Mouse (Mus musculus) limb, embryonic 10.5 days (tissue): ENCODE measurements around the gene Cebpg. TPM values are rescaled to one million over a fixed set of nuclear protein-coding genes. Genes with fewer than 3 reads are reported as not detected.

Source experiments
- DNase-seq: peaks from one replicate; pipeline ENCODE4 v3.0.0-alpha.2; 2017; ENCODE audit warnings: low spot score
- H3K27ac ChIP-seq: fragments of 300-500 bp; sonication (generic); 2 replicates; pipeline ENCODE4 v1.5.1; 2016; ENCODE audit warnings: mild to moderate bottlenecking
- H3K27me3 ChIP-seq: fragments of 300-500 bp; sonication (generic); 2 replicates; pipeline ENCODE4 v1.6.1; 2016; ENCODE audit warnings: low read depth, mild to moderate bottlenecking; ENCODE audit not compliant: poor library complexity, severe bottlenecking
- H3K36me3 ChIP-seq: fragments of 300-500 bp; sonication (generic); 2 replicates; pipeline ENCODE4 v1.6.1; 2016; ENCODE audit warnings: mild to moderate bottlenecking, moderate library complexity
- H3K4me1 ChIP-seq: fragments of 300-500 bp; sonication (generic); 2 replicates; pipeline ENCODE4 v1.6.1; 2016
- H3K4me3 ChIP-seq: fragments of 300-500 bp; sonication (generic); 2 replicates; pipeline ENCODE4 v1.5.1; 2016; ENCODE audit warnings: mild to moderate bottlenecking, moderate library complexity
- H3K9me3 ChIP-seq: fragments of 300-500 bp; sonication (generic); replicated peaks from 2 replicates; pipeline ENCODE4 v1.6.1; 2016; ENCODE audit warnings: mild to moderate bottlenecking
- WGBS: fragments of 180-500 bp; shearing (Covaris S2); methylation state at CpG from one replicate; pipeline ENCODE4 v1.1.7; 2016; 5-methylcytosine and 5-hydroxymethylcytosine counted together
- polyA plus RNA-seq: library from polyadenylated mRNA; unstranded; fragments of >200 nt; fragmentation: Nextera tagmentation; extraction: Ambion mirVana; gene quantifications from 2 replicates; pipeline ENCODE4 v1.2.1, GENCODE M21; 2016

Cebpg gene
- polyA plus RNA-seq, 1 experiment from 2014 or later = 44.9 TPM

GRCm38 (mm10) chr7:35043266-35043817 lies 13.0 kb downstream of the Cebpg start:
- DNase-seq = no peak
- no peak overlapping the region for H3K27ac ChIP-seq
- H3K4me1 ChIP-seq = peaks cover 29% of the 10 kb centered on the region
- no peaks in the 10 kb centered on the region for H3K9me3 ChIP-seq
- H3K27me3 ChIP-seq = no peaks in the 10 kb centered on the region
- H3K36me3 ChIP-seq = peaks cover 85% of the 10 kb centered on the region
- 94% methylated on average over 10 of the region's 10 CpGs for WGBS
- H3K4me3 ChIP-seq = no peak overlapping the region

- no peaks in the 10 kb centered on the region for H3K9me3 ChIP-seq
- peaks cover 29% of the 10 kb centered on the region for H3K4me1 ChIP-seq
- H3K4me3 ChIP-seq = no peak overlapping the region
- no peaks in the 10 kb centered on the region for H3K27me3 ChIP-seq
- DNase-seq = peak; percentile 63
- H3K27ac ChIP-seq = peak overlapping the region; percentile 32
- 26% methylated on average over 5 of the region's 5 CpGs for WGBS
- H3K36me3 ChIP-seq = peaks cover 86% of the 10 kb centered on the region
Measured at GRCm38 (mm10) chr7:35042759-35043217, 13.6 kb downstream of the Cebpg start.

GRCm38 (mm10) chr7:35042209-35042554 lies 14.2 kb downstream of the Cebpg start:
- peaks cover 88% of the 10 kb centered on the region for H3K36me3 ChIP-seq
- H3K4me1 ChIP-seq = peaks cover 29% of the 10 kb centered on the region
- no peak for DNase-seq
- H3K4me3 ChIP-seq = no peak overlapping the region
- H3K27me3 ChIP-seq = no peaks in the 10 kb centered on the region
- H3K9me3 ChIP-seq = no peaks in the 10 kb centered on the region
- peak overlapping the region; percentile 32 for H3K27ac ChIP-seq

GRCm38 (mm10) chr7:35041286-35042208 lies 14.8 kb downstream of the Cebpg start:
- Histone ChIP-seq H3K9me3 (no peaks in the 10 kb centered on the region), H3K36me3 (peaks cover 83% of the 10 kb centered on the region), H3K27me3 (no peaks in the 10 kb centered on the region), H3K4me3 (no peak overlapping the region), H3K27ac (peak overlapping the region; percentile 32; the same call in 1 of the 2 replicates), H3K4me1 (peaks cover 29% of the 10 kb centered on the region)
- WGBS = 95% methylated on average over 2 of the region's 2 CpGs
- no peak for DNase-seq

- 90% methylated on average over 9 of the region's 9 CpGs for WGBS
- H3K27ac ChIP-seq = no peak overlapping the region
- H3K36me3 ChIP-seq = peaks cover 79% of the 10 kb centered on the region
- no peak for DNase-seq
- no peaks in the 10 kb centered on the region for H3K27me3 ChIP-seq
- peaks cover 32% of the 10 kb centered on the region for H3K4me1 ChIP-seq
- no peaks in the 10 kb centered on the region for H3K9me3 ChIP-seq
- H3K4me3 ChIP-seq = no peak overlapping the region
Measured at GRCm38 (mm10) chr7:35040176-35040972, 16.0 kb downstream of the Cebpg start.

- Histone ChIP-seq H3K27me3 (no peaks in the 10 kb centered on the region), H3K36me3 (peaks cover 76% of the 10 kb centered on the region)
- WGBS = 84% methylated on average over 6 of the region's 6 CpGs
Measured at GRCm38 (mm10) chr7:35037408-35037807, 19.0 kb downstream of the Cebpg start.

GRCm38 (mm10) chr7:35036266-35036731 lies 20.1 kb downstream of the Cebpg start:
- Histone ChIP-seq H3K4me3 (no peak overlapping the region), H3K27ac (no peak overlapping the region), H3K9me3 (no peaks in the 10 kb centered on the region), H3K4me1 (peaks cover 14% of the 10 kb centered on the region; the same call in 1 of the 2 replicates), H3K27me3 (no peaks in the 10 kb centered on the region), H3K36me3 (peaks cover 77% of the 10 kb centered on the region)
- no peak for DNase-seq
- WGBS = 82% methylated on average over 5 of the region's 5 CpGs

More at GRCm38 (mm10) chr7:35037408-35037807, 19.0 kb downstream of the Cebpg start:
- DNase-seq = no peak
- H3K4me1 ChIP-seq = peaks cover 22% of the 10 kb centered on the region
- no peaks in the 10 kb centered on the region for H3K9me3 ChIP-seq
- H3K4me3 ChIP-seq = no peak overlapping the region
- H3K27ac ChIP-seq = no peak overlapping the region

- H3K27me3 ChIP-seq = no peaks in the 10 kb centered on the region
- 87% methylated on average over 4 of the region's 4 CpGs for WGBS
- H3K4me1 ChIP-seq = peaks cover 12% of the 10 kb centered on the region; the same call in 1 of the 2 replicates
- DNase-seq = no peak
- no peak overlapping the region for H3K4me3 ChIP-seq
- H3K36me3 ChIP-seq = peaks cover 69% of the 10 kb centered on the region
- H3K27ac ChIP-seq = no peak overlapping the region
- no peaks in the 10 kb centered on the region for H3K9me3 ChIP-seq
Measured at GRCm38 (mm10) chr7:35035565-35035964, 20.8 kb downstream of the Cebpg start.

GRCm38 (mm10) chr7:35035141-35035553 lies 21.2 kb downstream of the Cebpg start:
- no peaks in the 10 kb centered on the region for H3K9me3 ChIP-seq
- WGBS = 53% methylated on average over 6 of the region's 6 CpGs
- no peak for DNase-seq
- H3K27me3 ChIP-seq = no peaks in the 10 kb centered on the region
- H3K4me3 ChIP-seq = no peak overlapping the region
- H3K36me3 ChIP-seq = peaks cover 69% of the 10 kb centered on the region
- no peak overlapping the region for H3K27ac ChIP-seq
- H3K4me1 ChIP-seq = peaks cover 8% of the 10 kb centered on the region; the same call in 1 of the 2 replicates

GRCm38 (mm10) chr7:35030567-35030966 lies 25.8 kb downstream of the Cebpg start:
- Histone ChIP-seq H3K36me3 (peaks cover 42% of the 10 kb centered on the region), H3K27ac (no peak overlapping the region), H3K9me3 (no peaks in the 10 kb centered on the region), H3K27me3 (no peaks in the 10 kb centered on the region), H3K4me3 (no peak overlapping the region), H3K4me1 (peaks cover 6% of the 10 kb centered on the region; the same call in 1 of the 2 replicates)
- WGBS = 80% methylated on average over 6 of the region's 6 CpGs
- DNase-seq = no peak

GRCm38 (mm10) chr7:35029648-35030047 lies 26.7 kb downstream of the Cebpg start:
- Histone ChIP-seq H3K9me3 (no peaks in the 10 kb centered on the region), H3K4me1 (peaks cover 7% of the 10 kb centered on the region), H3K36me3 (peaks cover 34% of the 10 kb centered on the region), H3K4me3 (no peak overlapping the region), H3K27me3 (no peaks in the 10 kb centered on the region), H3K27ac (no peak overlapping the region)
- WGBS = 90% methylated on average over 3 of the region's 3 CpGs
- no peak for DNase-seq

GRCm38 (mm10) chr7:35029228-35029627 lies 27.1 kb downstream of the Cebpg start:
- H3K27me3 ChIP-seq = no peaks in the 10 kb centered on the region
- H3K9me3 ChIP-seq = no peaks in the 10 kb centered on the region
- DNase-seq = no peak
- H3K27ac ChIP-seq = no peak overlapping the region
- H3K36me3 ChIP-seq = peaks cover 30% of the 10 kb centered on the region
- H3K4me1 ChIP-seq = peaks cover 11% of the 10 kb centered on the region
- 89% methylated on average over 5 of the region's 5 CpGs for WGBS
- H3K4me3 ChIP-seq = no peak overlapping the region
